Mouse (Mus musculus) hindbrain, embryonic 11.5 days (tissue): ENCODE data around the gene Mgarp. TPM values are rescaled to one million over a fixed set of nuclear protein-coding genes. Genes with fewer than 3 reads are reported as not detected.
"Not testable (repeated sequence)": the region's sequence is repeated elsewhere in the genome, so short reads cannot be mapped to it uniquely, and the experiment has no call there.

Experiments
- ATAC-seq: fragments of 200-750 bp; cut with Nextera tagmentation; 2 replicates; pipeline ENCODE4 v1.8.0; 2017; ENCODE audit warnings: mild to moderate bottlenecking, moderate TSS enrichment, moderate library complexity; ENCODE audit not compliant: low FRiP score
- DNase-seq: peaks from one replicate; pipeline ENCODE4 v3.0.0-alpha.2; 2015; ENCODE audit warnings: low spot score
- H3K27ac ChIP-seq: fragments of 300-500 bp; sonication (generic); 2 replicates; pipeline ENCODE4 v1.5.1; 2014; ENCODE audit warnings: mild to moderate bottlenecking, low read depth, low read length
- H3K27me3 ChIP-seq: fragments of 300-500 bp; sonication (generic); 2 replicates; pipeline ENCODE4 v1.6.1; 2014; ENCODE audit warnings: mild to moderate bottlenecking, low read length, moderate library complexity, mixed read lengths; ENCODE audit not compliant: control insufficient read depth, insufficient read depth
- H3K36me3 ChIP-seq: fragments of 300-500 bp; sonication (generic); 2 replicates; pipeline ENCODE4 v1.6.1; 2014; ENCODE audit warnings: mild to moderate bottlenecking, low read length, moderate library complexity, mixed read lengths; ENCODE audit not compliant: control insufficient read depth, insufficient read depth
- H3K4me1 ChIP-seq: fragments of 300-500 bp; sonication (generic); replicated peaks from 2 replicates; pipeline ENCODE4 v1.6.1; 2014; ENCODE audit warnings: low read length, mixed read lengths; ENCODE audit not compliant: control insufficient read depth, insufficient read depth
- H3K4me2 ChIP-seq: fragments of 300-500 bp; sonication (generic); replicated peaks from 2 replicates; pipeline ENCODE4 v1.6.1; 2014; ENCODE audit warnings: mild to moderate bottlenecking, low read depth, low read length
- H3K4me3 ChIP-seq: fragments of 300-500 bp; sonication (generic); 2 replicates; pipeline ENCODE4 v1.5.1; 2014; ENCODE audit warnings: low read depth, low read length
- H3K9ac ChIP-seq: fragments of 300-500 bp; sonication (generic); 2 replicates; pipeline ENCODE4 v1.6.1; 2014; ENCODE audit warnings: low read depth, low read length
- H3K9me3 ChIP-seq: fragments of 300-500 bp; sonication (generic); 2 replicates; pipeline ENCODE4 v1.6.1; 2016; ENCODE audit warnings: low read length; ENCODE audit not compliant: control insufficient read depth
- WGBS: fragments of 180-500 bp; shearing (Covaris S2); extraction: QIAGEN DNeasy Blood & Tissue Kit; methylation state at CpG from one replicate; pipeline ENCODE4 v1.1.7; 2014; 5-methylcytosine and 5-hydroxymethylcytosine counted together
- polyA plus RNA-seq: library from polyadenylated mRNA; unstranded; fragments of >200 nt; fragmentation: Nextera tagmentation; extraction: Ambion mirVana; gene quantifications from 2 replicates; pipeline ENCODE4 v1.2.1, GENCODE M21; 2014

Mgarp gene
- polyA plus RNA-seq, result 4.0 and 5.5 TPM in 2 replicates

GRCm38 (mm10) chr3:51396219-51397068 is at the start of gene Mgarp:
TSS of gene Mgarp (minus strand) at chr3:51396738.
- no peaks in the 10 kb centered on the region for H3K9me3 ChIP-seq
- peak within 1 kb of the TSS; percentile 49 for H3K9ac ChIP-seq
- H3K4me1 ChIP-seq, result 0 out of 2 replicates have a peak, but pooled peaks cover 2% of the 10 kb centered on the region
- ATAC-seq (peak; percentile 87), DNase-seq (peak; percentile 85)
- H3K36me3 ChIP-seq, result no peaks in the 10 kb centered on the region
- H3K27me3 ChIP-seq, result peaks cover 9% of the 10 kb centered on the region; the same call in 1 of the 2 replicates
- 2% methylated on average over 41 of the region's 41 CpGs for WGBS
- H3K27ac ChIP-seq, result no peak within 1 kb of the TSS
- H3K4me2 ChIP-seq, result peak within 1 kb of the TSS; percentile 68
- H3K4me3 ChIP-seq, result peak within 1 kb of the TSS; percentile 41

GRCm38 (mm10) chr3:51434871-51435595 is 38.5 kb upstream of the Mgarp start:
- Histone ChIP-seq H3K9me3 (no peaks in the 10 kb centered on the region), H3K9ac (no peak overlapping the region), H3K4me3 (no peak overlapping the region), H3K27ac (no peak overlapping the region), H3K4me2 (no peak overlapping the region), H3K27me3 (no peaks in the 10 kb centered on the region), H3K36me3 (no peaks in the 10 kb centered on the region), H3K4me1 (no peaks in the 10 kb centered on the region)
- ATAC-seq (no peak), DNase-seq (no peak)
- 84% methylated on average over 3 of the region's 3 CpGs for WGBS

GRCm38 (mm10) chr3:51434364-51434763 is 37.8 kb upstream of the Mgarp start:
- not testable (repeated sequence) for H3K27me3 ChIP-seq, H3K9me3 ChIP-seq
- WGBS, result 87% methylated on average over 5 of the region's 5 CpGs

GRCm38 (mm10) chr3:51425394-51425793 is 28.9 kb upstream of the Mgarp start:
- Histone ChIP-seq H3K27ac (no peak overlapping the region), H3K4me2 (no peak overlapping the region), H3K4me1 (no peaks in the 10 kb centered on the region), H3K36me3 (no peaks in the 10 kb centered on the region), H3K9ac (no peak overlapping the region), H3K27me3 (no peaks in the 10 kb centered on the region), H3K9me3 (no peaks in the 10 kb centered on the region), H3K4me3 (no peak overlapping the region)
- ATAC-seq (no peak), DNase-seq (no peak)

More at GRCm38 (mm10) chr3:51434364-51434763, 37.8 kb upstream of the Mgarp start:
- H3K4me2 ChIP-seq, DNase-seq, H3K4me1 ChIP-seq, H3K4me3 ChIP-seq, ATAC-seq, H3K27ac ChIP-seq, H3K9ac ChIP-seq, H3K36me3 ChIP-seq: not testable (repeated sequence)

- Histone ChIP-seq H3K27me3 (no peaks in the 10 kb centered on the region), H3K4me2 (no peak overlapping the region), H3K9ac (no peak overlapping the region), H3K36me3 (no peaks in the 10 kb centered on the region), H3K4me1 (no peaks in the 10 kb centered on the region), H3K9me3 (no peaks in the 10 kb centered on the region), H3K27ac (no peak overlapping the region), H3K4me3 (no peak overlapping the region)
- ATAC-seq (no peak), DNase-seq (no peak)
- 86% methylated on average over 3 of the region's 3 CpGs for WGBS
Measured at GRCm38 (mm10) chr3:51421921-51422320, 25.4 kb upstream of the Mgarp start.

GRCm38 (mm10) chr3:51417966-51418365 is 21.4 kb upstream of the Mgarp start:
- no peak overlapping the region for H3K4me3 ChIP-seq

GRCm38 (mm10) chr3:51417485-51417884 is 20.9 kb upstream of the Mgarp start:
- DNase-seq (no peak), ATAC-seq (no peak)
- Histone ChIP-seq H3K4me2 (peak overlapping the region; percentile 71), H3K27me3 (no peaks in the 10 kb centered on the region), H3K4me1 (no peaks in the 10 kb centered on the region), H3K9me3 (no peaks in the 10 kb centered on the region), H3K36me3 (no peaks in the 10 kb centered on the region), H3K27ac (no peak overlapping the region), H3K9ac (no peak overlapping the region), H3K4me3 (peak overlapping the region; percentile 99)
- 50% methylated on average over 2 of the region's 2 CpGs for WGBS

More at GRCm38 (mm10) chr3:51417966-51418365, 21.4 kb upstream of the Mgarp start:
- Histone ChIP-seq H3K9me3 (no peaks in the 10 kb centered on the region), H3K9ac (no peak overlapping the region), H3K36me3 (no peaks in the 10 kb centered on the region), H3K4me1 (no peaks in the 10 kb centered on the region), H3K27me3 (no peaks in the 10 kb centered on the region), H3K4me2 (0 out of 2 replicates have a peak overlapping the region, but pooled peaks have one; percentile 17), H3K27ac (no peak overlapping the region)
- WGBS, result 83% methylated on average over 2 of the region's 2 CpGs
- no peak for DNase-seq
- no peak for ATAC-seq

GRCm38 (mm10) chr3:51417135-51417458 is 20.6 kb upstream of the Mgarp start:
- no peaks in the 10 kb centered on the region for H3K27me3 ChIP-seq
- peak overlapping the region; percentile 99 for H3K4me3 ChIP-seq
- H3K4me1 ChIP-seq, result no peaks in the 10 kb centered on the region
- ATAC-seq, result no peak
- no peaks in the 10 kb centered on the region for H3K9me3 ChIP-seq
- no peak overlapping the region for H3K27ac ChIP-seq
- no peak for DNase-seq
- no peaks in the 10 kb centered on the region for H3K36me3 ChIP-seq
- 10% methylated on average over 8 of the region's 8 CpGs for WGBS
- peak overlapping the region; percentile 96 for H3K9ac ChIP-seq
- peak overlapping the region; percentile 71 for H3K4me2 ChIP-seq
